Mouse (Mus musculus) midbrain, postnatal 0 days (tissue): Measurements from ENCODE around the gene Gm9758. TPM values are rescaled to one million over a fixed set of nuclear protein-coding genes. Genes with fewer than 3 reads are reported as not detected.
"Not testable (repeated sequence)": the region's sequence is repeated elsewhere in the genome, so short reads cannot be mapped to it uniquely, and the experiment has no call there.

ENCODE experiments used
- ATAC-seq: fragments of 200-750 bp; cut with Nextera tagmentation; 2 replicates; pipeline ENCODE4 v1.8.0; 2017; ENCODE audit warnings: moderate number of reproducible peaks, mild to moderate bottlenecking, moderate TSS enrichment, moderate library complexity; ENCODE audit not compliant: low FRiP score
- DNase-seq: peaks from one replicate; pipeline ENCODE4 v3.0.0-alpha.2; 2015; ENCODE audit warnings: low spot score
- H3K27ac ChIP-seq: fragments of 300-500 bp; sonication (generic); 2 replicates; pipeline ENCODE4 v1.5.1; 2014; ENCODE audit warnings: low read depth, mild to moderate bottlenecking, low read length, mixed read lengths
- H3K27me3 ChIP-seq: fragments of 300-500 bp; sonication (generic); 2 replicates; pipeline ENCODE4 v1.6.1; 2014; ENCODE audit warnings: low read length, control low read depth, mixed read lengths; ENCODE audit not compliant: insufficient read depth
- H3K36me3 ChIP-seq: fragments of 300-500 bp; sonication (generic); 2 replicates; pipeline ENCODE4 v1.6.1; 2014; ENCODE audit warnings: low read length, control low read depth, mixed read lengths; ENCODE audit not compliant: insufficient read depth
- H3K4me1 ChIP-seq: fragments of 300-500 bp; sonication (generic); 2 replicates; pipeline ENCODE4 v1.6.1; 2014; ENCODE audit warnings: mild to moderate bottlenecking, control low read depth, antibody characterized with exemption, low read length, mixed read lengths; ENCODE audit not compliant: insufficient read depth
- H3K4me2 ChIP-seq: fragments of 300-500 bp; sonication (generic); 2 replicates; pipeline ENCODE4 v1.6.1; 2014; ENCODE audit warnings: low read depth, mild to moderate bottlenecking, low read length, mixed read lengths; ENCODE audit not compliant: poor library complexity, severe bottlenecking
- H3K4me3 ChIP-seq: fragments of 300-500 bp; sonication (generic); 2 replicates; pipeline ENCODE4 v1.5.1; 2014; ENCODE audit warnings: low read depth, mild to moderate bottlenecking, low read length, moderate library complexity
- H3K9ac ChIP-seq: fragments of 300-500 bp; sonication (generic); replicated peaks from 2 replicates; pipeline ENCODE4 v1.6.1; 2014; ENCODE audit warnings: mild to moderate bottlenecking, low read length, moderate library complexity, mixed read lengths; ENCODE audit not compliant: poor library complexity, severe bottlenecking
- H3K9me3 ChIP-seq: fragments of 300-500 bp; sonication (generic); 2 replicates; pipeline ENCODE4 v1.6.1; 2016; ENCODE audit warnings: low read length, control low read depth
- WGBS: fragments of 180-500 bp; shearing (Covaris S2); extraction: QIAGEN DNeasy Blood & Tissue Kit; methylation state at CpG from one replicate; pipeline ENCODE4 v1.1.7; 2014; 5-methylcytosine and 5-hydroxymethylcytosine counted together
- polyA plus RNA-seq: library from polyadenylated mRNA; unstranded; fragments of >200 nt; fragmentation: Nextera tagmentation; extraction: Ambion mirVana; gene quantifications from 2 replicates; pipeline ENCODE4 v1.2.1, GENCODE M21; 2015
- total RNA-seq: library from RNA; depleted of rRNA; stranded (reverse); fragments of >200 nt; gene quantifications from 2 replicates; pipeline ENCODE4 v1.2.3, GENCODE M21; 2014; rRNA removed

Gene Gm9758
- total RNA-seq (not detected in 2 replicates), polyA plus RNA-seq (not detected in 2 replicates)

- not testable (repeated sequence) for H3K4me2 ChIP-seq, H3K27ac ChIP-seq, H3K27me3 ChIP-seq, DNase-seq, ATAC-seq, H3K9ac ChIP-seq, H3K4me3 ChIP-seq, H3K36me3 ChIP-seq, H3K9me3 ChIP-seq, H3K4me1 ChIP-seq
- WGBS = 33% methylated on average over 1 of the region's 1 CpGs
These were observed at the start of gene Gm9758 for GRCm38 (mm10) chr5:14914799-14915198. Gene Gm9758 (minus strand): TSS chr5:14914899.

DNA sequence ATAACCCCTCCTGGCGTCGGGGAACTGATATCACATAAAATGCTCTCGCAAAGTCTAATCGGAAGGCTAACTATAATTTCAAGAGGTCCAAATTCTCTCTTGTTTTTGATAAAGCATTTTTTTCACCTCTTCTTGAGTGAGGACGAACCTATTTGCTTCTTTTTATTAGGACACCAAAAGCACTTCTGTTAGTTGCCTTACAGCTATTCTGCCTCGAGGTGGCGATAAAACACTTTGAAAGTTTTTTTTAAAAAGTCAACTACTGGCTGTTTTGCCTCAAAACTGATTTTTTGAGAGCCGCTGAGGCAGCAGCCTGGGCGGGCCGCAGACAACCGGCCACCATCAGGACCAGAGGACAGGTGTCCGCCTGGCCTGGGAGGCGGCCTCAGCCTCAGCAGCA is 49.1 kb upstream of the Gm9758 start:
- H3K36me3 ChIP-seq, H3K4me1 ChIP-seq, H3K9ac ChIP-seq, H3K27ac ChIP-seq, ATAC-seq, H3K4me3 ChIP-seq, H3K9me3 ChIP-seq, H3K4me2 ChIP-seq, H3K27me3 ChIP-seq: not testable (repeated sequence)
- DNase-seq = peak; percentile 20
- 82% methylated on average over 13 of the region's 13 CpGs for WGBS

- not testable (repeated sequence) for H3K4me2 ChIP-seq, H3K9ac ChIP-seq, H3K4me1 ChIP-seq, H3K4me3 ChIP-seq, H3K9me3 ChIP-seq, H3K36me3 ChIP-seq, DNase-seq, H3K27me3 ChIP-seq, H3K27ac ChIP-seq
- WGBS = 82% methylated on average over 4 of the region's 4 CpGs
- ATAC-seq = peak; percentile 70; the same call in 1 of the 2 replicates
These were observed 46.8 kb upstream of the Gm9758 start for GRCm38 (mm10) chr5:14961502-14961901.

DNA sequence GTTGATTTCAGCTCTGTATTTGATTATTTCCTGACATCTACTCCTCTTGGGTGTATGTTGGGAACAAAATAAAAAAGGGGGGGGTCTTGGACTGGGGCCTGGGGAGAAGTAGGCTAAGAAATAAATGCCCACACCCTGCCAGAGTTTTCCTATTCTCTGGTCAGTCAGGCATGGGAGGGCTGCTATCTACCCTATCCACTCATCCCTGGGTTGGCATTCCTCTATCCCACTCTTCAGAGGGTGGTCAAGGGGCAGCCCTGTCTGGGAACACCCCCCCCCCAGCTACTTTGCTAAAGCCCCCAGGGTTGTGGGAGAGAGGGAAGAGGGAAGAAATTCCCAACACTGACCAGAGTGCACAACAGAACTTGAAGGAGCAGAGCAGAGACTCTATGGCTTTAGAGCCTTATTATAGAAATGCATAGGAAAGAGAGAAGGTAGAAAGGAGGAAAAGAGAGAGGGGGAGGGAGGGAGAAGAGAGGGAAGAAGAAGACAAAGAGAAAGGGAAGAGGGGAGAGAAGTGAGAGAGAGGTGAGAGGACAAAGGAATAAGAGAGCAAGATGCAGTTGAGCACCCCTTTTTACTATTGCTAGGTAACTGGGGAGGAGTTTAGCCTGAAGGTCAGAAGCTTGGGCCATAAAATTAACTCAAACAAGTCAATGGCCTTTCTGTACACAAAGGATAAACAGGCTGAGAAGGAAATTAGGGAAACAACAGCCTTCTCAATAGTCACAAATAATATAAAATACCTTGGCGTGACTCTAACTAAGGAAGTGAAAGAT is 41.4 kb upstream of the Gm9758 start:
- not testable (repeated sequence) for H3K4me3 ChIP-seq, H3K36me3 ChIP-seq, DNase-seq, H3K4me1 ChIP-seq, H3K4me2 ChIP-seq, H3K9ac ChIP-seq, H3K27me3 ChIP-seq, H3K27ac ChIP-seq
- ATAC-seq = peak; percentile 62; the same call in 1 of the 2 replicates
- 96% methylated on average over 1 of the region's 1 CpGs for WGBS
- H3K9me3 ChIP-seq = peaks cover 20% of the 10 kb centered on the region

DNA sequence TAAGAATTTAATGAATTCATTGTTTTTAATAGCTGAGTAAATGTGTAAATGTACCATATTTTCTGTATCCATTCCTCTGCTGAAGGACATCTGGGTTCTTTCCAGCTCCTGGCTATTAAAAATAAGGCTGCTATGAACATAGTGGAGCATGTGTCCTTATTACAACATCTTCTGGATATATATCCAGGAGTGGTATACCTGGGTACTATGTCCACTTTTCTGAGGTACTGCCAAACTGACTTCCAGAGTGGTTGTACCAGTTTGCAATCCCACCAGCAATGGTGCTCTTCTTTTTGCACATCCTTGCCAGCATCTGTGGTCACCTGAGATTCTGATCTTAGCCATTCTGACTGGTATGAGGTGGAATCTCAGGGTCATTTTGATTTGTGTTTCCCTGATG is 38.9 kb upstream of the Gm9758 start:
- not testable (repeated sequence) for ATAC-seq, DNase-seq

DNA sequence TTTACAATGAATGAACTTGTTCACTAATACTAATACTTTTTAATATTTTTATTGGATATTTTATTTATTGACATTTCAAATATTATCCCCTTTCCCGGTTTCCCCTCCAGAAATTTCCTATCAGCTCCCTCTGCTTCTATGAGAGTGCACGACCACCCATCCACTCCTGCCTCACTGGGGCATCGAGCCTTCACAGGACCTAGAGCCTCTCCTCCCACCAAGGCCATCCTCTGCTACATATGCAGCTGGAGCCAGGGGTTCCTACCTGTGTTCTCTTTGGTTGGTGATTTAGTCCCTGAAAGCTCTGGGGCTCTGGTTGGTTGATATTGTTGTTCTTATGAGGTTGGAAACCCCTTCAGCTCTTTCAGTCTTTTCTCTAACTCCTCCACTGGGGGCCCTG is 38.0 kb upstream of the Gm9758 start:
- DNase-seq, H3K4me3 ChIP-seq, ATAC-seq, H3K27ac ChIP-seq, H3K4me2 ChIP-seq, H3K36me3 ChIP-seq, H3K9ac ChIP-seq, H3K27me3 ChIP-seq, H3K4me1 ChIP-seq: not testable (repeated sequence)
- 67% methylated on average over 3 of the region's 3 CpGs for WGBS
- H3K9me3 ChIP-seq = peaks cover 23% of the 10 kb centered on the region

More for the DNA sequence above, 38.9 kb upstream of the Gm9758 start:
- H3K27me3 ChIP-seq, H3K27ac ChIP-seq, H3K4me2 ChIP-seq, H3K9ac ChIP-seq, H3K36me3 ChIP-seq, H3K4me1 ChIP-seq, H3K4me3 ChIP-seq: not testable (repeated sequence)
- peaks cover 21% of the 10 kb centered on the region for H3K9me3 ChIP-seq

- DNase-seq, H3K36me3 ChIP-seq, H3K27ac ChIP-seq, H3K27me3 ChIP-seq, H3K4me3 ChIP-seq, H3K4me1 ChIP-seq, H3K4me2 ChIP-seq, H3K9ac ChIP-seq: not testable (repeated sequence)
- WGBS = 65% methylated on average over 7 of the region's 7 CpGs
- peak; percentile 73 for ATAC-seq
- peaks cover 23% of the 10 kb centered on the region for H3K9me3 ChIP-seq
These were observed 37.1 kb upstream of the Gm9758 start for GRCm38 (mm10) chr5:14951822-14952221.
